Comparison of ENCODE assay signal across 13 mouse cellular contexts in the genomic region with DNA sequence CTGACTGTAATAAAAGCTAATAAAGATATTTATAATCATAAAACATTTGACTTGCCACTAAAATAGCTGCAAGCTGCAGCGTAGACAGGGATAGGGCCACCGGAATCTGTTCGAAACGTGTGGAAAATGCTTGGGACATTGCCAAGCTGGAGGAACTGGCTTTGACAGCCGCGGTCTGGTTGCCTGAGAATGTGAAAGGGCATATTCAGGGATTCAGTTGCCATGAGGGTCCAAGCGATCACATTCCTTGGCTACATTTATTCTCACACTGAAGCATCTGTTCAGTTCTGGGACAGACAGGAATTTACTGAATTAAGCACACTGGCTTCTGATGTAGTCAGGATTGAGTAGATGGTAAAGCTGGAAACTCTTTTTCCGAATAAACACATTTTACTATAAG. TPM values are rescaled to one million over a fixed set of nuclear protein-coding genes. Genes with fewer than 3 reads are reported as not detected.
DNase-seq lines count a peak whose midpoint lies in the region; ATAC-seq and TF ChIP-seq lines count a peak whose summit lies in the region.
"Had no signal": no experiment of that assay in that cellular context is flagged by ENCODE, and none has a peak within 500 bp of the region (broad histone marks: within the 10 kb centered on the region; RNA-seq: fewer than 3 reads in every experiment).

No protein-coding gene starts in this region.

- H3K9ac ChIP-seq in heart, embryonic 13.5 days: 0 out of 2 replicates have a peak overlapping the region, but pooled peaks have one; percentile 50
- H3K9ac ChIP-seq: forebrain, embryonic 12.5 days; liver, embryonic 13.5 days; midbrain, embryonic 12.5 days; neural tube, embryonic 15.5 days had no signal

- 33% methylated on average over 8 of the region's 8 CpGs for WGBS in heart, embryonic 13.5 days

- no peaks in the 10 kb centered on the region for H3K36me3 ChIP-seq in heart, embryonic 13.5 days
- H3K36me3 ChIP-seq: forebrain, embryonic 12.5 days; liver, embryonic 13.5 days; midbrain, embryonic 12.5 days; neural tube, embryonic 15.5 days had no signal

- no peak for DNase-seq in heart, adult 9 months (ENCODE audit: low spot score in 2 of 2)
- DNase-seq in left cerebral cortex, postnatal 4 days: peak; percentile 36
- no peak for DNase-seq in left cerebral cortex, adult 11 months (ENCODE audit: low spot score)
- peak; percentile 72 for DNase-seq in brain, embryonic 14.5 days (ENCODE audit: low read depth)
- peak; percentile 58 for DNase-seq in kidney, postnatal 14 days
- no peak for DNase-seq in liver
- DNase-seq: liver, embryonic 13.5 days had no signal

- intact Hi-C loops in left cerebral cortex, postnatal 4 days (cut with DNase I): no loop called here

- no peak for TF ChIP-seq POLR2A in brain, embryonic 14.5 days (IDR thresholded peaks at IDR 0.05; ENCODE audit: borderline replicate concordance, extremely low read depth, insufficient read depth, insufficient read length, poor library complexity, severe bottlenecking)

- no peaks in the 10 kb centered on the region for H3K9me3 ChIP-seq in heart, embryonic 13.5 days
- H3K9me3 ChIP-seq: forebrain, embryonic 12.5 days; liver, embryonic 13.5 days; midbrain, embryonic 12.5 days; neural tube, embryonic 15.5 days had no signal

- no peak for ATAC-seq in heart, embryonic 13.5 days (ENCODE audit: extremely low read depth, insufficient number of reproducible peaks, low FRiP score, low TSS enrichment)
- ATAC-seq in cerebellum, adult (ENCODE audit: insufficient number of reproducible peaks, low FRiP score, low TSS enrichment): no peak

- no peak for TF ChIP-seq CTCF in brain, embryonic 14.5 days (IDR thresholded peaks at IDR 0.05; ENCODE audit: borderline replicate concordance, extremely low read depth, insufficient read depth, insufficient read length)

- peaks cover 28% of the 10 kb centered on the region for H3K4me1 ChIP-seq in heart, embryonic 13.5 days
- H3K4me1 ChIP-seq: forebrain, embryonic 12.5 days; liver, embryonic 13.5 days; midbrain, embryonic 12.5 days had no signal

- H3K27me3 ChIP-seq in heart, embryonic 13.5 days (replicated peaks): no peaks in the 10 kb centered on the region
- H3K27me3 ChIP-seq: CH12.LX; forebrain, embryonic 12.5 days; liver, embryonic 13.5 days; midbrain, embryonic 12.5 days; neural tube, embryonic 15.5 days had no signal

- peak overlapping the region; percentile 25 for H3K27ac ChIP-seq in heart, embryonic 13.5 days (replicated peaks)
- H3K27ac ChIP-seq: forebrain, embryonic 12.5 days; liver, embryonic 13.5 days; midbrain, embryonic 12.5 days; neural tube, embryonic 15.5 days had no signal

- no peak overlapping the region for H3K4me3 ChIP-seq in heart, embryonic 13.5 days
- H3K4me3 ChIP-seq: forebrain, embryonic 12.5 days; liver, embryonic 13.5 days; midbrain, embryonic 12.5 days; neural tube, embryonic 15.5 days had no signal

- H3K4me2 ChIP-seq in heart, embryonic 13.5 days: peak overlapping the region; percentile 34
- H3K4me2 ChIP-seq: forebrain, embryonic 12.5 days; liver, embryonic 13.5 days; midbrain, embryonic 12.5 days; neural tube, embryonic 15.5 days had no signal

RNA-seq across cellular contexts. Expression of gene Ndufs1, which starts 14.2 kb away (rescaled TPM):
- polyA plus RNA-seq in heart, embryonic 13.5 days (2015; fragmentation: Nextera tagmentation; extraction: Ambion mirVana): 299 and 320 TPM in 2 replicates
- total RNA-seq in left cerebral cortex, postnatal 4 days (2021): 100 to 1,000 TPM; 101 to 107 TPM
- polyA plus RNA-seq in brain, embryonic 14.5 days (2012; rRNA removed): 87.9 and 93.3 TPM in 2 replicates

RNA-seq across cellular contexts. Expression of gene Eef1b2, which starts 14.2 kb away (rescaled TPM):
- 338 and 379 TPM in 2 replicates for polyA plus RNA-seq in heart, embryonic 13.5 days (2015; fragmentation: Nextera tagmentation; extraction: Ambion mirVana)
- 100 to 1,000 TPM; 705 to 714 TPM for total RNA-seq in left cerebral cortex, postnatal 4 days (2021)
- polyA plus RNA-seq in brain, embryonic 14.5 days (2012; rRNA removed): 438 and 493 TPM in 2 replicates

RNA-seq across cellular contexts. Expression of gene Gpr1, which starts 23.5 kb away (rescaled TPM):
- polyA plus RNA-seq in heart, embryonic 13.5 days (2015; fragmentation: Nextera tagmentation; extraction: Ambion mirVana): 0.22 and 0.27 TPM in 2 replicates
- total RNA-seq in left cerebral cortex, postnatal 4 days (2021): under 1 TPM; 0.50 TPM
- polyA plus RNA-seq in brain, embryonic 14.5 days (2012; rRNA removed): 0.26 and 0.45 TPM in 2 replicates
- total RNA-seq: CH12.LX had no signal
- polyA plus RNA-seq: liver, embryonic 13.5 days had no signal

Comparison
In these comparisons a context has a peak if more than half of its experiments do, and no peak if none do; other contexts are left out.
1. DNase-seq: peak in left cerebral cortex, postnatal 4 days (single experiment), brain, embryonic 14.5 days (single experiment) and kidney, postnatal 14 days (single experiment); none in heart, adult 9 months (0 of 2), left cerebral cortex, adult 11 months (single experiment) and liver (single experiment).